Mouse (Mus musculus) hindbrain, embryonic 13.5 days (tissue): ENCODE measurements around the gene Tmem126a. TPM values are rescaled to one million over a fixed set of nuclear protein-coding genes. Genes with fewer than 3 reads are reported as not detected.

ENCODE experiments used
- ATAC-seq: fragments of 200-750 bp; cut with Nextera tagmentation; 2 replicates; pipeline ENCODE4 v1.8.0; 2017; ENCODE audit warnings: moderate TSS enrichment; ENCODE audit not compliant: low FRiP score
- H3K27ac ChIP-seq: fragments of 300-500 bp; sonication (generic); 2 replicates; pipeline ENCODE4 v1.5.1; 2015; ENCODE audit warnings: inconsistent platforms, mild to moderate bottlenecking, moderate library complexity
- H3K27me3 ChIP-seq: fragments of 300-500 bp; sonication (generic); 2 replicates; pipeline ENCODE4 v1.6.1; 2015; ENCODE audit warnings: mild to moderate bottlenecking, inconsistent platforms
- H3K36me3 ChIP-seq: fragments of 300-500 bp; sonication (generic); 2 replicates; pipeline ENCODE4 v1.6.1; 2015; ENCODE audit warnings: mild to moderate bottlenecking, inconsistent platforms
- H3K4me1 ChIP-seq: fragments of 300-500 bp; sonication (generic); replicated peaks from 2 replicates; pipeline ENCODE4 v1.6.1; 2015; ENCODE audit warnings: inconsistent platforms
- H3K4me2 ChIP-seq: fragments of 300-500 bp; sonication (generic); 2 replicates; pipeline ENCODE4 v1.6.1; 2015; ENCODE audit warnings: inconsistent platforms, mild to moderate bottlenecking, moderate library complexity
- H3K4me3 ChIP-seq: fragments of 300-500 bp; sonication (generic); 2 replicates; pipeline ENCODE4 v1.5.1; 2015; ENCODE audit warnings: mild to moderate bottlenecking, inconsistent platforms
- H3K9ac ChIP-seq: fragments of 300-500 bp; sonication (generic); 2 replicates; pipeline ENCODE4 v1.6.1; 2015; ENCODE audit warnings: mild to moderate bottlenecking, inconsistent platforms
- H3K9me3 ChIP-seq: fragments of 300-500 bp; sonication (generic); 2 replicates; pipeline ENCODE4 v1.6.1; 2016; ENCODE audit warnings: inconsistent platforms
- WGBS: fragments of 180-500 bp; shearing (Covaris S2); methylation state at CpG from one replicate; pipeline ENCODE4 v1.1.7; 2015; 5-methylcytosine and 5-hydroxymethylcytosine counted together
- polyA plus RNA-seq: library from polyadenylated mRNA; unstranded; fragments of >200 nt; fragmentation: Nextera tagmentation; extraction: Ambion mirVana; gene quantifications from 2 replicates; pipeline ENCODE4 v1.2.1, GENCODE M21; 2015

Gene Tmem126a
- polyA plus RNA-seq, 1 experiment from 2014 or later = 134 TPM

DNA sequence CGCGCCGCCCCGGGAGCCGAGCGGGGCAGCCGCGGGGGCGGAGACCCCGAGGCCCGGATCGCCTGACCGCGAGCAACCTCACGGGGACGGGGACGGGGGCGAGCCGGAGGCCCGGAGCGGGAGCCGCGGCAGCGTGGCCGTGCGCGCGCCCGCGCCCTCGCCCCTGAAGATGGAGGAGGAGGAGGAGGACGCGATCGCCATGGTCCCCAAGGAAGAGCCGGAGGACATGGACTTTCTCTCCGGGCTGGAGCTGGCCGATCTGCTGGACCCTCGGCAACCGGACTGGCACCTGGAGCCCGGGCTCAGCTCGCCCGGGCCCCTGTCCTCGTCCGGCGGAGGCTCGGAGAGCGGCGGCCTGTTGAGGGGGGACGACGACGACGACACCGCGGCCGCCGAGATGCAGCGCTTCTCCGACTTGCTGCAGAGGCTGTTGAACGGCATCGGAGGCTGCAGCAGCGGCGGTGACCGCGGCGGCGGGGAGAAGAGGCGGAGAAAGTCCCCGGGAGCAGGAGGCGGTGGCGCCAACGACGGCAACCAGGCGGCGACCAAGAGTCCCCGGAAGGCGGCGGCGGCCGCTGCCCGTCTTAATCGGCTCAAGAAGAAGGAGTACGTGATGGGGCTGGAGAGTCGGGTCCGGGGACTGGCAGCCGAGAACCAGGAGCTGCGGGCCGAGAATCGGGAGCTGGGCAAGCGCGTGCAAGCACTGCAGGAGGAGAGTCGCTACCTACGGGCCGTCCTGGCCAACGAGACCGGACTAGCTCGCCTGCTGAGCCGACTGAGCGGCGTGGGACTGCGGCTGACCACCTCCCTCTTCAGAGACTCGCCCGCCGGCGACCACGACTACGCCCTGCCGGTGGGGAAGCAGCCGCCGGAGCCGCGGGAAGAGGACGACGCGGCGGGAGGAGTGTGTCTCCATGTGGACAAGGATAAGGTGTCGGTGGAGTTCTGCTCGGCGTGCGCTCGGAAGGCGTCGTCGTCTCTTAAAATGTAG, 13.6 kb downstream of the Tmem126a start:
- H3K27ac ChIP-seq = peak overlapping the region; percentile 98
- H3K4me2 ChIP-seq = peak overlapping the region; percentile 98
- H3K9ac ChIP-seq = peak overlapping the region; percentile 97
- WGBS = under 1% methylated on average over 95 of the region's 123 CpGs
- no peaks in the 10 kb centered on the region for H3K9me3 ChIP-seq
- peaks cover 9% of the 10 kb centered on the region for H3K4me1 ChIP-seq
- H3K27me3 ChIP-seq = no peaks in the 10 kb centered on the region
- peak; percentile 76 for ATAC-seq
- H3K36me3 ChIP-seq = peaks cover 3% of the 10 kb centered on the region; the same call in 1 of the 2 replicates
- H3K4me3 ChIP-seq = peak overlapping the region; percentile 98

DNA sequence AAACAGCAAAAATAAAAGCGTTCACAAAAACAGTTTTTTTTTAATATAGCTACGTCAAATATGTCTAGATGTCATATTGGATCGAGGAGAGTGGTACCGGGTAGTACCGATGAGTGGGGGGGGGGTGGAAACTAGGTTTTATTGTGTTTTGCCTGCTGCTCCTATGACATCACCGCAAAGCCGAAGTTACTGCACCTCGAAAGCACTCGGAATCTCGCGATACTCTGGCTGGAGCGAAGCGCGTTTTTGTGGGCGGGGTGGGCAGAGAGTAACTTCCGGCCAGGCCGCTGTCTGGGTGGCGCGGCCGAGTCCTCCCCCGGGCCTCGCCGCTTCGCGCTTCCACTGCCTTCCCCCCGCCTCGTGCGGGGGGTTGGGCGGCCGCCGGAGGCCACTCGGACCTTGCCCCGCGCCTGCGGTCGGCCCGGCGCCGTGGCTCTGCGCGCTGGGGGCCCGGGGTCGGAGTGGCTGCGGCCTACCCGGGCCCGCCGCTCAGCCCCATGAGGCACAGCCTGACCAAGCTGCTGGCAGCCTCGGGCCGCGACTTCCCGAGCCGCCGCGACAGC, 14.4 kb downstream of the Tmem126a start, which contains the start of gene Crebzf:
Gene Crebzf, plus strand, starts transcription at position 212 of the 563 bp plus-strand sequence.
- Histone ChIP-seq H3K9ac (peak within 1 kb of the TSS; percentile 97), H3K4me3 (peak within 1 kb of the TSS; percentile 98), H3K27ac (peak within 1 kb of the TSS; percentile 98), H3K27me3 (no peaks in the 10 kb centered on the region), H3K36me3 (peaks cover 2% of the 10 kb centered on the region; the same call in 1 of the 2 replicates), H3K9me3 (no peaks in the 10 kb centered on the region), H3K4me2 (peak within 1 kb of the TSS; percentile 98), H3K4me1 (peaks cover 9% of the 10 kb centered on the region)
- whole genome bisulfite sequencing = under 1% methylated on average over 47 of the region's 54 CpGs
- peak; percentile 97 for ATAC-seq

DNA sequence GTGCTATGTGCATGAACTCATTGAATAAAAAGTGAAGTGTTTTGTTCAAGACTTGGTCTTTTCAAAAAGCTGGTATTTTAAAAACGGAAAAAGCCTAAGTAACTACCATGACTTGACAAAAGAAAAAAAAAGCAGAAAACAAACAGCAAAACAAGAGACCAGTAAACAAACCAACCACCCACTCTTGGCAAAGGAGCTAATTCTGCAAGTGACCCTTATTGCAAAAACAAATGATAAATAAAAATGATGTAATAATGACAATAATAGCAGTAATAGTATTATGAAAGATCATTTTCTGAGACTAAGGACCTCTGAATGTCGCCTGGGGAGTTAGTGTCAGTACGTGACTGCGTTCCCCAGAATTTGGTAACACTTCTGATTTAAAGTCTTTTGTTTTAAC, 15.0 kb downstream of the Tmem126a start:
- no peaks in the 10 kb centered on the region for H3K9me3 ChIP-seq
- H3K27me3 ChIP-seq = no peaks in the 10 kb centered on the region
- WGBS = 7% methylated on average over 4 of the region's 4 CpGs
- no peaks in the 10 kb centered on the region for H3K36me3 ChIP-seq
- peak; percentile 27 for ATAC-seq
- peak overlapping the region; percentile 61 for H3K4me2 ChIP-seq
- H3K4me1 ChIP-seq = peaks cover 9% of the 10 kb centered on the region
- H3K27ac ChIP-seq = peak overlapping the region; percentile 98
- peak overlapping the region; percentile 97 for H3K9ac ChIP-seq
- peak overlapping the region; percentile 98 for H3K4me3 ChIP-seq

DNA sequence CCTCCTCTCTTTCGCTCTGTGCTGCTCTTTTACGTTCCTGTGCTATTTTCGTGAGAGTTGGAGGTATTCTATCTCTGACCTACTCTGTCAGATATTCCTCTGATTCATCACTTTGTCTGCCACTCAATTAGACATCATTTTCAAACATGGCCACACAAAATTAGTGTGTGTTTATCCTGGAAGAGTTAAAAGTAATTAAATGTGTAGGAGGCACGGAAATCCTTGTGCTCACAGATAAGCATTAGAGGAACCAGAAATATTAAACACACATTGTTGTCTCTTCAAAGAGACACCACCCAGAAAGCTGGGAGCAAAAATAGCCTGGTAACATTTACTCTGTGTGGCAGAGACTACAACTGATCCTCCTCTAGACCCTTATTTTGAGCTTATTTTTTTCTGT, 17.0 kb downstream of the Tmem126a start:
- Histone ChIP-seq H3K4me2 (no peak overlapping the region), H3K9me3 (no peaks in the 10 kb centered on the region), H3K27ac (no peak overlapping the region), H3K36me3 (no peaks in the 10 kb centered on the region), H3K27me3 (no peaks in the 10 kb centered on the region), H3K4me3 (no peak overlapping the region), H3K9ac (no peak overlapping the region), H3K4me1 (peaks cover 3% of the 10 kb centered on the region; the same call in 1 of the 2 replicates)
- 96% methylated on average over 4 of the region's 4 CpGs for WGBS
- ATAC-seq = no peak

DNA sequence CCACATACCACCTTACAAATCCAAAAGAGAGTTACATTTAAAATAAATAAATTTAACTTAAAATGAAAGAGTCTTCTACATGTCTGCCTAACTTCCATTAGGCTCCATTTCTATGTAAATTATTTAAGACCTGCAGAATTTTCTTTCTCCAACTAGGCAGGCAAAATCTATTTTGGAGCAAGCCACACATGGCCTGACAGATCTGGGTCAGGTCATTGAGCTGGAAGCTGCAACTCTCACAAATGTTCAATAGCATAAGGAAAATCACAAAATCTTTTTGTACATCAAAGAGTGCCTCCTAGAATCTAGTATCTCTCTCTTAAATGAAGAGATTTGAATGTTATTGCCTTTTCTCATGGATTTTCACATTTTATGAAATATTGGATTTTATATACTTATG, 24.8 kb downstream of the Tmem126a start:
- Histone ChIP-seq H3K4me2 (no peak overlapping the region), H3K36me3 (no peaks in the 10 kb centered on the region), H3K4me1 (peaks cover 2% of the 10 kb centered on the region), H3K27ac (no peak overlapping the region), H3K4me3 (no peak overlapping the region), H3K9ac (no peak overlapping the region), H3K9me3 (no peaks in the 10 kb centered on the region), H3K27me3 (no peaks in the 10 kb centered on the region)
- no peak for ATAC-seq

DNA sequence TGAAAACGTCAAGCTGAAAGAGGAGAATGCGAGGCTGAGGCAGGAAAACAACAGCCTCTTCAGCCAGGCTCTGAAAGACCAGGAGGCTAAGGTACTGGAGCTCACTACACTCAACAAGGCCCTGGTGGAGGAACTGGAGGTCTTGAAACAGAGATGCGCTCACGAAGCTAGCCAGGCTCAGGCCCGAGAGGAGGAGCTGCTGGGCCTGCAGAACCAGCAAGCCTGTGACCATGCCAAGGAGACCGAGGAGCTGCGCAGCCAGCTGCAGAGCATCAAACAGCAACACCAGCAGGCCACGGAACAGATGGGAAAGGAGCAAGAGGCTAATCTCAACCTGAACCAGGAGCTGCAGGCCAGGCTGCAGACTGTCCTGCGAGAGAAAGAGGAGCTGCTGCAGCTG, 30.0 kb downstream of the Tmem126a start:
- 71% methylated on average over 9 of the region's 9 CpGs for WGBS
- Histone ChIP-seq H3K27me3 (no peaks in the 10 kb centered on the region), H3K4me3 (peak overlapping the region; percentile 36), H3K9me3 (no peaks in the 10 kb centered on the region), H3K4me1 (peaks cover 9% of the 10 kb centered on the region), H3K9ac (peak overlapping the region; percentile 70), H3K36me3 (no peaks in the 10 kb centered on the region), H3K4me2 (peak overlapping the region; percentile 73), H3K27ac (no peak overlapping the region)
- no peak for ATAC-seq

DNA sequence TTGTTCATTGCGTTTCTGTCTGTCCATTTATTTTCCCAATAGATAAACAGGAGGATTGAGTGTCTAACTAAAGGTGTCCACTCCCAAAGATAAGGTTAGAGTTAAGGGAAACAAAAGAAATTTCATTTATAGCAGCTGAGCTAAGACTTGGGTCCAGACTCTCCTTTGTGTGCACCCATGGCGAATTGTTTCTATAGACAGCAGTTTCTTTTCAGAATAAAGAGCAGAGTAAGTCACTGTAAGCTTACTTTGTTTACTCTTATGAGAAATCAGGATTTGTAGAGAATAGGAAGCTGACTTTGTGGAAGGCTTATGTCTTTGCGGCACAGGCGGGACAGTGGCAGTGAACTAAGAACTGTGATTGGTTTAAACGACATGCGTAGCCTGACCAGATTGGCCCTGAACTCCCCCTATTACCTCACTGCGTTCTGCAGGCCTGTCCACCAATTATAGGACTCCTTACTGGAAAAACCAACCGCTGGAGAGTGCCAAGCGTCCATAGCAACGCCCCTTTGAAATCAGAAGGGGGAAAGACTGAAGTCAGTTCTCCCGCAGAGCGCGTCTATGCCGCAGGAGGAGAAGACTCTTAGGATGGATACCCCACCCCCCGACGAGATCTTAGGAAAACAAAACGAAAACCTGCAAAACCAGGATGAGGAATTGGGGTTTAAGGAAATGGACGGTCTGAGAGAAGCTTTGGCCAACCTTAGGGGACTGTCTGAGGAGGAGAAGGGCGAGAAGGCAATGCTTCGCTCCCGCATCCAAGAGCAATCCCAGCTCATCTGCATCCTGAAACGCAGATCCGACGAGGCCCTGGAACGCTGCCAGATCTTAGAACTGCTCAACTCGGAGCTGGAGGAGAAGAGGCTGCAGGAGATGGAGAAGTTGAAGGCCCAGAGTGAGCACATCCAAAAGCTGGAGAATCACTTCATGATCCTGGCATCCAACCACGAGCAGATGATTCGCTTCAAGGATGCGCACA, 30.7 kb downstream of the Tmem126a start, which contains the start of gene Ccdc89:
Gene Ccdc89, plus strand, starts transcription at position 558 of the 982 bp plus-strand sequence.
- H3K4me2 ChIP-seq = peak within 1 kb of the TSS; percentile 73
- H3K36me3 ChIP-seq = no peaks in the 10 kb centered on the region
- 24% methylated on average over 29 of the region's 29 CpGs for WGBS
- no peaks in the 10 kb centered on the region for H3K27me3 ChIP-seq
- H3K9me3 ChIP-seq = no peaks in the 10 kb centered on the region
- H3K9ac ChIP-seq = peak within 1 kb of the TSS; percentile 70
- peak; percentile 100 for ATAC-seq
- H3K27ac ChIP-seq = peak within 1 kb of the TSS; percentile 35; the same call in 1 of the 2 replicates
- H3K4me1 ChIP-seq = peaks cover 9% of the 10 kb centered on the region
- peak within 1 kb of the TSS; percentile 36 for H3K4me3 ChIP-seq

DNA sequence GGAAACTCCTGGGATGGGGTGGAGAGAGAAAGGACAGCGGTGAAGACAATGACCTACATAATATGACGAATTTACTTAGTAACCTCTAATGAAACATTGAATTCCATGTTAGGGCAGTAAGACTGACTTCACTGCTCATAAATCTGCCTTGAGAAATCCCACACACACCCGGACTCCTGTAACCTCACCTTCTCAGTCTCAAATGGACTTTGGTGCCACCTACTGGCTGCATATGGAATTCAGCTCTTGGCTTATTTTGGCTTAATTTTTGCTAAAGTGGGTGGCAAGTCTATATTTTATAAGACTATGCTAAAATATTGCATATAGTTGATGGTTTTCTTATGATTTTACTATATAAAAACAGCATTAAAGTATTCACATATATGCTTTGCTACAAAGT, 47.1 kb downstream of the Tmem126a start:
- Histone ChIP-seq H3K36me3 (no peaks in the 10 kb centered on the region), H3K4me1 (no peaks in the 10 kb centered on the region), H3K9ac (no peak overlapping the region), H3K4me3 (no peak overlapping the region), H3K4me2 (no peak overlapping the region), H3K27ac (no peak overlapping the region), H3K27me3 (no peaks in the 10 kb centered on the region), H3K9me3 (no peaks in the 10 kb centered on the region)
- 50% methylated on average over 3 of the region's 3 CpGs for WGBS
- no peak for ATAC-seq

Other genes with a start within 250 kb of the Tmem126a start
- gene Ccdc83, start 191.5 kb downstream of the Tmem126a start, polyA plus RNA-seq = not detected in 2 replicates
- gene Sytl2, start 155.0 kb downstream of the Tmem126a start, polyA plus RNA-seq = 4.4 and 4.7 TPM in 2 replicates
- gene Ccdc89, start 30.7 kb downstream of the Tmem126a start, polyA plus RNA-seq = 2.0 and 2.2 TPM in 2 replicates
- 33.8 and 38.9 TPM in 2 replicates for gene Crebzf, start 14.5 kb downstream of the Tmem126a start, polyA plus RNA-seq
- gene Tmem126b, start 18.8 kb upstream of the Tmem126a start, polyA plus RNA-seq = 45.7 TPM in 2 replicates
- 18.6 and 19.4 TPM in 2 replicates for gene Dlg2, start 19.4 kb upstream of the Tmem126a start, polyA plus RNA-seq